Mouse (Mus musculus) megakaryocyte, embryonic 14.5 days (primary cell): Measurements from ENCODE around the gene Agpat2.

ENCODE experiments used
- FLI1 ChIP-seq: IDR thresholded peaks from 2 replicates; pipeline ENCODE4 v1.6.1; 2012; ENCODE audit warnings: low read length, inconsistent platforms, mixed read lengths
- GATA1 ChIP-seq: IDR thresholded peaks from 3 replicates; pipeline ENCODE4 v1.6.1; 2012; ENCODE audit warnings: mixed read lengths, low read length, inconsistent platforms, borderline replicate concordance

DNA sequence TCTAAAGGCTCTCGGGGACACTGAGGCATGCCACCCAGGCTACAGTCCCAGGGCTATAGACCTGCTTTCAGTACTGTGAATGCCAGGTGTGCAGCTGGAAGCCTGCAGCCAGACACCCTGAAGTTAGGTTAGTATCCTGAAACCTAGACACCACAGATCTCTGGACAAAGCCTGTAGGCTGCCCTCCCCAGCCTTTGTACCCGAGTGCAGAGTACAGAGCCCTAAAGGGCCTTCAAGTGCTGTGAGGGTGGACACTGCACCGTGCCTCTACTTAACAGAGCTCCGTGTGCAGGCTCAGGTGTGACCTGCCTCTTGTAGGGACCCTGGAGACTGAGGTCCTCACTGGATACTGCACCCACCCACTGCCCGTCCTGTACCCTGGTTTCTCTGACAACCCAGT is 43.7 kb downstream of the Agpat2 start:
- TF ChIP-seq GATA1 (no peak), FLI1 (no peak)
